Mouse (Mus musculus) A20 (cell line): ENCODE results near the gene Iqcd.
A peak's percentile ranks its signal among the peaks of the same experiment; 100 is the strongest.

Source experiments
- DNase-seq: peaks from one replicate; pipeline ENCODE4 v3.0.0-alpha.2; 2011; ENCODE audit warnings: low read depth, low spot score

Gene Iqcd

GRCm38 (mm10) chr5:120588569-120589094 lies at the start of gene Iqcd, which contains the start of gene Tpcn1:
TSS of gene Iqcd (plus strand) at chr5:120589016.
TSS of gene Tpcn1 (minus strand) at chr5:120588673.
- peak; percentile 99 for DNase-seq

GRCm38 (mm10) chr5:120548236-120548850 lies 40.5 kb upstream of the Iqcd start:
- DNase-seq = no peak

- DNase-seq = no peak
Measured at GRCm38 (mm10) chr5:120550137-120550536, 38.7 kb upstream of the Iqcd start.

DNA sequence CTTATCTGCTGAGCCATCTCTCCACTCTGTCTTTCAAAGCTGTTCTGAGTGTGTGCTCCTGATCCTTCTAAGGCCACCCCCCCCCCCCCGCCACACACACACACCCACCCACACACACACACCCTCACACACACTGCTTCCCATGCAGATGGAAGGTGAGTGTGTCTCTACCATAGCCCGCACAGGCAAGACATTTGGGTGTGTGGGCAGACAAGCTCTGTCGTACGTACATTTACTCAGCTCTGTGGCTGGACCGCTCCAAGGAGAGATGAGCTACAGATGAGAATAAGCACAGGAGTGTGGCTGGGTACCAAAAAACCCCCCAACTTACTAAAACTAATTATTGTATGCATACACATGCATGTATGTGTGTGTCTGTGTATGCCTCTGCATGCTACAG lies 38.1 kb upstream of the Iqcd start:
- no peak for DNase-seq

GRCm38 (mm10) chr5:120555871-120556270 lies 32.9 kb upstream of the Iqcd start:
- DNase-seq = no peak

DNA sequence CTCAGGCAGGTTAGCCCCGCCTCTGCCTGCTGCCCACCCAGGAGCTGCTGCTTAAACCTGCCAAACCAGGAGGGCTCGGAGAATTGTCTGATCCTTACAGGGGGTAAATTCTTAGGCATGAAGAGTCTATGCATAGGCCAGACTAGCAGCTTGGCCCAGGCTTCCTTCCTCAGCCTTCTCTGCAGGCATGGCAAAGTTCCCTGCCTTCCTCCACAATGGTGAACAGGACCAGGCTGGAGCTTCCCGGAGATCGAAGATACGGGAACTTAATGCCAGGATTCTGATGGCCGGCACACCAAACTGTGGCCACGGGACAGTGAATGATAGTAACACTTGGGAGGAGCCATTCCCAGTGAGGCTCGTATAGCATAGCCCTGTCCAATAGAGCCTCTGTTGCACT lies 30.8 kb upstream of the Iqcd start:
- no peak for DNase-seq

- DNase-seq = no peak
Measured at GRCm38 (mm10) chr5:120558762-120559161, 30.1 kb upstream of the Iqcd start.

- DNase-seq = no peak
Measured at GRCm38 (mm10) chr5:120560129-120560615, 28.6 kb upstream of the Iqcd start.

GRCm38 (mm10) chr5:120560616-120561311 lies 28.1 kb upstream of the Iqcd start:
- no peak for DNase-seq

- no peak for DNase-seq
Measured at GRCm38 (mm10) chr5:120562956-120563913, 25.6 kb upstream of the Iqcd start.

GRCm38 (mm10) chr5:120563914-120564311 lies 24.9 kb upstream of the Iqcd start:
- no peak for DNase-seq

GRCm38 (mm10) chr5:120565171-120565905 lies 23.5 kb upstream of the Iqcd start:
- no peak for DNase-seq

DNA sequence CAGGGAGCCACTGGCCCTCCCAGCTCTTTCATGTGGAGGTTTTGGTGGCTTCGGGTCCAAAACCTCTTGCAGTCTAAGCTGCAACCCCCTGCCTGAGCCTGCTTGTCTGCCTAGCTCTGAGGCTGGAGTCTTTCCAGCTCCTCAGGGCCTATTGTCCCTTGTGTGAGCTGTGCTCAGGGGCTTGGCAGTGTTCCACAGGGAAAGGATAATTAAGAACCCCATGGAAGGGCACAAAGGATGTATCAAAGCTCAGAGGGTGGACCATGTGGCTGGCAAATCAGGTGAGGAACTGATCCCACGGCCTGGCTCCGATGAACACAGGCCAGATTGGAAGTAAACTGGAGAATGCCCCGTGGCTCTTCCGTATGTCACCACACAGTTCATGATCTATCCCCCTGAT lies 22.7 kb upstream of the Iqcd start:
- no peak for DNase-seq

- no peak for DNase-seq
Measured at GRCm38 (mm10) chr5:120566681-120567252, 22.0 kb upstream of the Iqcd start.

GRCm38 (mm10) chr5:120567253-120567701 lies 21.5 kb upstream of the Iqcd start:
- DNase-seq = no peak

- DNase-seq = no peak
Measured at GRCm38 (mm10) chr5:120567761-120568211, 21.0 kb upstream of the Iqcd start.

GRCm38 (mm10) chr5:120568336-120568768 lies 20.5 kb upstream of the Iqcd start:
- DNase-seq = no peak

- no peak for DNase-seq
Measured at GRCm38 (mm10) chr5:120568964-120569363, 19.9 kb upstream of the Iqcd start.

- DNase-seq = no peak
Measured at GRCm38 (mm10) chr5:120569791-120570190, 19.0 kb upstream of the Iqcd start.

DNA sequence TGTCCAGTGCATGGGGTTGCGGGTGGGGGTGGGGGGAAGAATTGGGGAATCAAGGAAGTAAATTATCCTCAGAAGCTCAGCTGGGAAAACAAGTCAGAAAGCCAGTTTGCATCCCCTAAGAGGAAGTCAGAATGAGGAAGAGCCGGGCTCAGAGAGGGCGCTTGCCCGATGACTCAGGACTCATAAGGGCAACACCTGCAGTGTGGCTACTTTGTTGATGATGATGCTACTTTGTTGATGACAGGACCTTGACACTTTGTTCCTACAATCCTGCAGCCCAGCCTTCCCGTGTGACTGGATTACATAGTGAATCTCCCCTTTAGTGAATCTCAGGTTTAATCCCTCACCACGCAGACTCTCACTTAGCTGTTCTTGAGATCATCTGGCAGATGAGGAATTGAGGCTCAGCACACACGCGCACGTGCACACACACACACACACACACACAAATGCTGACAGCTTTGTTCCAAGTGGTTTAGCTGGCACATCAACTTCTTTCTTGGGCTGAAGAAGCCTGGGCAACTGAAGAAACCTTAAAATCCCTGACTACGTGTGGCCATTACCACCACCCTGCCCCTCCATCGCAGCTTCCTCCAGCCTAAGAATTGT lies 18.4 kb upstream of the Iqcd start:
- peak; percentile 79 for DNase-seq
